Mouse (Mus musculus) spleen, adult 12 weeks (tissue): ENCODE results near the gene Mrln.

Source experiments
- DNase-seq: peaks from one replicate; pipeline ENCODE4 v3.0.0; 2022; ENCODE audit warnings: low spot score

The Mrln gene

GRCm38 (mm10) chr10:70255601-70256210 lies 51.2 kb downstream of the Mrln start:
- DNase-seq = no peak

GRCm38 (mm10) chr10:70257029-70257428 lies 52.6 kb downstream of the Mrln start:
- no peak for DNase-seq

- DNase-seq = no peak
Measured at GRCm38 (mm10) chr10:70260904-70261303, 56.4 kb downstream of the Mrln start.

DNA sequence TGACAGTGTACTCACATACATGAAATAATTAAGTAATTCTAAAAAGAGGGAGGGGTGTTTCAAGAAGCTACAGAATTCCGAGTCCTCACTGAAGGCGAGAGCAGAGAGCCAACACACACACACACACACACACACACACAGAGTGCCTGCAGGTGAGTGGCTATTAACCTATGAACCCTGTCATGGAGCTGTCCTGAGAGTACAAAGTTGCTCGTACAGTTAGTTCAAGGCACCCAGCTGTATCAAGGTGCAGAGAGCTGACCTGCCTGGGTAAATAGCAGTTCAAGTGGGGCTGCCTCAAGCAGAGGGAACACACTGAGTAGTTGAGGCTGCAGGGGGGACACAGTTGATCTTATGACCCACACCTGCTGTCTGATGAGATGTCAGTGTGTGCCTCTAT lies 57.6 kb downstream of the Mrln start:
- DNase-seq = no peak

DNA sequence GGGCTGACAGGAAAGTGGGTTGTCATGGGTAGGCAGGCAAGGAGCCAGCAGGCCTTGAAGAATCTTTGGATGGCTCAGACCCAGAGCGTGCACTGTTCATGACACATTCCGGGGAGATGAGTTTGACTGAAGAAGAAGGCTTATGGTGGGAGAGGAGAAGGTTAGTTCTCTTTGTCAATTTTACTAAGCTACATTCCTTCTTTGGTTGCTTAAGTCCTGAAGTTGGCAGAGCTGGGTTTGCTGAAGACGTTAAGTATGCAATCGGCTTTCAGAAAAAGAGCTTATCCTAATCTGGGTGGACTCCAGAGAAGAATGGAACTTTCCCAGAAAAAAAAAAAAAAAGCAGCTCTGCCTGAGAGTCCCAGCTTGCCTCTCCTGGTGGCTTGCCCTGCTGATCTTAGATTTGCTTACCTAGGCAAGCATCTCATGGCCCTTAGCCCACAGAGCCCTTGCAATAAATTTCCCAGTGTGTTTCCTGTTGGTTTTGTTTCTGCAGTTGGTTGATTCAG lies 59.3 kb downstream of the Mrln start:
- no peak for DNase-seq

DNA sequence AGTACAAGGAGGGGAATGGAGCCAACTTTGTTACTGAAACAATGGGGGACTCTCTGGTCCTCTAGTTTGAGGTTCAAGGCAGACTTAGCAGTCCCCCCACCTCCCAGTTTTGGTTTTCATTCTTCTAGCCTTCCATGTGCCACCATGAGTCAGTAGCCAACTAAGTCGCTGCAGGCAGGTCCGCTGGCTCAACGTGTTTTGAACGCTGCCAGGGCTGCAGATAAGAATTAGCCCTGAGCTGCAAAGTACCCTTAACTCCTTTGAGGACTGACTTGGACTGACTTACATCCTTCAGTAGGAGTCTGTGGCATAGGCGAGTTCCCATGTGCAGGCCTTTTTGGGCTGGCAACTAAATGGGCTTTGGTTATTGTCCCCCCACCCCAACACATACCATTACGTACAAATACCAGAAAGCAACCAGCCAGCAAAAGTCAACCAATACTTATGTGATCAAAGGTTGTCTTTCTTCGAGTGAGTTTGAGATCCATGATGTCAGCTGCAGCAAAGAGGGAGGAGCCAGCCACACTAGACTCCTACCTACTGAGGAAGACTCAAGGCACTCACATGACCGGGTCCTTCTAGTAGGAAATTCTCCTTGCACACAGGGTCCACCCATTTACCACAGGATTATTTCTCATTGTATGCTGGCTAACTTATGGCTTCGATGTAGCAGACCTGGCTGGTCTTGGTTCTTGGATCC lies 60.0 kb downstream of the Mrln start:
- DNase-seq = no peak

DNA sequence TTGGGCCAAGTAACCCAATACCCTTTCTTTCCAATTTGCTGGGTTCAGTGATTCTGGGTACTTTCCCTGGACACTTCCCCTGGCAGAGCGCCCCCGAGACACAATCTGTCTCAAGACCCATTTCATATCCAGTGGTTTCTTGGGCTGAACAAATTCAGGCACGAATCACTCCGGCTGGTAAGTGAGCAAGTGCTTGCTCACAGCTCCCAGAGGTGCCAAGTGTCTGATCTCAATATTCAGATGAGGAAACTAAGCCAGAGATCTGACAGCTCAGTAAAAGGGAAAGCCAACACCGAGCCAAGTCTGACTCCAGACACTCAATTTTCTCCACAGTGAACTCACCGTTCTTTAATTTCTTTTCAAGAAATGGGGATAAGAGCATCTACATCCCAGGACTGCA lies 62.0 kb downstream of the Mrln start:
- DNase-seq = no peak

DNA sequence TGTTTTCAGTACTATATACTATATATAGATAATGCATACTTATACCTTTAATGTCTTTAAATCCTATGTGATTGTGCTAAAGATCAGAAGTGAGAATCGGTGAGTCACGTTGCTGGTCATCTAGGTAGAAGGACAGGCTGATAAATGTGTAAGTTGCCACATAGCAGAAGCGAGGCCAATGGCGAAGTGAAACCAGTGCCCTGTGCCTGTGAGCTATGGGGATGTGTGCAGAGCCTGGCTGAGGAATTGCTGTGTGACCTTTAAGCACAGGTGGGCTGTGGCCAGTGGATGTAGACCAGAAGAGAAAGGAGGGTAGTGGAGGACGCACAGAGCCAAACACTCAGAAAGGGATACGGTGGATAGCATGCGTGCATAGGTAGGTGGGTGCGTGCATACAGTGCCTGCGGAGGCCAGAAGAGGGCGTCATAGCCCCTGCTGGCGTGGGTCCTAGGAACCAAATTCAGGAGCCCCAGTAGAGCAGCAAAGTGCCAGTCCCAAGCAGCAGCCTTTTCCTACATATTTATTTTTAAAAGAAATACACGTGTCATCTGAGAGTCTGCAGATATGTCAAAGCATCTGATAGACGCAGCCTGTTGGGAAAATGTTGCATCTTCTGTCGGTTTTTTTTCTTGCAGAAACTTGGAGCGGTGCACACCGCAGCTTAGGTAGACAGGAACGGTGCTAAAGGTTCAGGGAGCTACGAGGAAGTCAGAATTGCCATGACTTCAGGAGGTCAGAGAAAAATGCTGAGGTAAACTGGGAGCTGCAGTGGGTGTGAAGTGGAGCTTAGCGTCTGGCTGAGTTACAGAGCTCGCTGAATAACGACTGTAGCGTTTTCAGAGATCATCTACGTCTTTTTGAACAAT lies 64.3 kb downstream of the Mrln start:
- no peak for DNase-seq
